Mouse (Mus musculus): ENCODE data around the gene Tle1. TPM values are rescaled to one million over a fixed set of nuclear protein-coding genes. Genes with fewer than 3 reads are reported as not detected.
A peak's percentile ranks its signal among the peaks of the same experiment; 100 is the strongest.

Gene Tle1
- polyA plus RNA-seq, 1 experiment from 2014 or later, result 15.1 TPM

GRCm38 (mm10) chr4:72157931-72158371, 42.8 kb downstream of the Tle1 start:
- Histone ChIP-seq H3K27ac (no peak overlapping the region), H3K27me3 (replicated peaks) (no peaks in the 10 kb centered on the region), H3K36me3 (peaks cover 37% of the 10 kb centered on the region), H3K4me2 (no peak overlapping the region), H3K9ac (no peak overlapping the region), H3K9me3 (replicated peaks) (no peaks in the 10 kb centered on the region), H3K4me1 (peaks cover 20% of the 10 kb centered on the region), H3K4me3 (no peak overlapping the region)
- ATAC-seq, result no peak
- 73% methylated on average over 10 of the region's 10 CpGs for WGBS (ENCODE audit: insufficient replicate concordance)

- 69% methylated on average over 4 of the region's 4 CpGs for WGBS (ENCODE audit: insufficient replicate concordance)
- no peak overlapping the region for H3K4me3 ChIP-seq
- H3K4me2 ChIP-seq, result no peak overlapping the region
- H3K9ac ChIP-seq, result no peak overlapping the region
- H3K27me3 ChIP-seq (replicated peaks), result no peaks in the 10 kb centered on the region
- H3K36me3 ChIP-seq, result 0 out of 2 replicates have a peak, but pooled peaks cover 3% of the 10 kb centered on the region
- 0 out of 2 replicates have a peak, but pooled peaks cover 5% of the 10 kb centered on the region for H3K4me1 ChIP-seq
- no peaks in the 10 kb centered on the region for H3K9me3 ChIP-seq (replicated peaks)
- ATAC-seq, result no peak
- no peak overlapping the region for H3K27ac ChIP-seq
Observed at GRCm38 (mm10) chr4:72150460-72151131, 50.1 kb downstream of the Tle1 start.

GRCm38 (mm10) chr4:72146003-72146402, 54.7 kb downstream of the Tle1 start:
- H3K27ac ChIP-seq, result no peak overlapping the region
- WGBS (ENCODE audit: insufficient replicate concordance), result 78% methylated on average over 2 of the region's 2 CpGs
- H3K4me3 ChIP-seq, result no peak overlapping the region
- peaks cover 18% of the 10 kb centered on the region for H3K36me3 ChIP-seq
- no peaks in the 10 kb centered on the region for H3K9me3 ChIP-seq (replicated peaks)
- 0 out of 2 replicates have a peak, but pooled peaks cover 5% of the 10 kb centered on the region for H3K4me1 ChIP-seq
- H3K27me3 ChIP-seq (replicated peaks), result no peaks in the 10 kb centered on the region
- no peak overlapping the region for H3K9ac ChIP-seq
- H3K4me2 ChIP-seq, result no peak overlapping the region
- ATAC-seq, result no peak

- H3K4me1 ChIP-seq, result no peaks in the 10 kb centered on the region
- no peaks in the 10 kb centered on the region for H3K9me3 ChIP-seq (replicated peaks)
- no peak overlapping the region for H3K27ac ChIP-seq
- H3K4me2 ChIP-seq, result no peak overlapping the region
- no peak overlapping the region for H3K9ac ChIP-seq
- H3K4me3 ChIP-seq, result no peak overlapping the region
- H3K27me3 ChIP-seq (replicated peaks), result no peaks in the 10 kb centered on the region
- WGBS (ENCODE audit: insufficient replicate concordance), result 78% methylated on average over 2 of the region's 2 CpGs
- ATAC-seq, result no peak
- H3K36me3 ChIP-seq, result peaks cover 24% of the 10 kb centered on the region
Observed at GRCm38 (mm10) chr4:72144541-72144940, 56.2 kb downstream of the Tle1 start.

GRCm38 (mm10) chr4:72140706-72141105, 60.0 kb downstream of the Tle1 start:
- Histone ChIP-seq H3K36me3 (peaks cover 55% of the 10 kb centered on the region), H3K27ac (no peak overlapping the region), H3K9me3 (replicated peaks) (no peaks in the 10 kb centered on the region), H3K27me3 (replicated peaks) (no peaks in the 10 kb centered on the region), H3K4me1 (no peaks in the 10 kb centered on the region), H3K9ac (no peak overlapping the region), H3K4me3 (no peak overlapping the region), H3K4me2 (no peak overlapping the region)
- no peak for ATAC-seq
- 64% methylated on average over 3 of the region's 3 CpGs for WGBS (ENCODE audit: insufficient replicate concordance)

- no peaks in the 10 kb centered on the region for H3K27me3 ChIP-seq (replicated peaks)
- 86% methylated on average over 11 of the region's 11 CpGs for WGBS (ENCODE audit: insufficient replicate concordance)
- no peak for ATAC-seq
Observed at GRCm38 (mm10) chr4:72139475-72140120, 61.1 kb downstream of the Tle1 start.

GRCm38 (mm10) chr4:72138264-72139080, 62.2 kb downstream of the Tle1 start:
- 79% methylated on average over 11 of the region's 11 CpGs for WGBS (ENCODE audit: insufficient replicate concordance)
- no peak overlapping the region for H3K9ac ChIP-seq
- H3K27ac ChIP-seq, result no peak overlapping the region
- H3K4me1 ChIP-seq, result no peaks in the 10 kb centered on the region
- no peaks in the 10 kb centered on the region for H3K27me3 ChIP-seq (replicated peaks)
- peaks cover 59% of the 10 kb centered on the region for H3K36me3 ChIP-seq
- ATAC-seq, result no peak
- no peak overlapping the region for H3K4me3 ChIP-seq
- no peak overlapping the region for H3K4me2 ChIP-seq
- no peaks in the 10 kb centered on the region for H3K9me3 ChIP-seq (replicated peaks)

More at GRCm38 (mm10) chr4:72139475-72140120, 61.1 kb downstream of the Tle1 start:
- H3K27ac ChIP-seq, result no peak overlapping the region
- H3K4me1 ChIP-seq, result no peaks in the 10 kb centered on the region
- H3K9ac ChIP-seq, result no peak overlapping the region
- no peak overlapping the region for H3K4me2 ChIP-seq
- peaks cover 59% of the 10 kb centered on the region for H3K36me3 ChIP-seq
- no peak overlapping the region for H3K4me3 ChIP-seq
- H3K9me3 ChIP-seq (replicated peaks), result no peaks in the 10 kb centered on the region

GRCm38 (mm10) chr4:72132646-72133045, 68.1 kb downstream of the Tle1 start:
- no peak overlapping the region for H3K27ac ChIP-seq
- no peak overlapping the region for H3K9ac ChIP-seq
- 74% methylated on average over 3 of the region's 3 CpGs for WGBS (ENCODE audit: insufficient replicate concordance)
- peaks cover 44% of the 10 kb centered on the region for H3K36me3 ChIP-seq
- H3K4me3 ChIP-seq, result no peak overlapping the region
- no peaks in the 10 kb centered on the region for H3K27me3 ChIP-seq (replicated peaks)
- H3K9me3 ChIP-seq (replicated peaks), result no peaks in the 10 kb centered on the region
- H3K4me2 ChIP-seq, result no peak overlapping the region
- no peak for ATAC-seq
- no peaks in the 10 kb centered on the region for H3K4me1 ChIP-seq

- WGBS (ENCODE audit: insufficient replicate concordance), result 65% methylated on average over 2 of the region's 2 CpGs
- no peaks in the 10 kb centered on the region for H3K27me3 ChIP-seq (replicated peaks)
- H3K9ac ChIP-seq, result no peak overlapping the region
- no peak for ATAC-seq
- no peaks in the 10 kb centered on the region for H3K9me3 ChIP-seq (replicated peaks)
- no peak overlapping the region for H3K4me3 ChIP-seq
- H3K4me2 ChIP-seq, result no peak overlapping the region
- no peak overlapping the region for H3K27ac ChIP-seq
- H3K4me1 ChIP-seq, result peaks cover 8% of the 10 kb centered on the region; the same call in 1 of the 2 replicates
- peaks cover 45% of the 10 kb centered on the region for H3K36me3 ChIP-seq
Observed at GRCm38 (mm10) chr4:72127596-72127995, 73.1 kb downstream of the Tle1 start.

- H3K9ac ChIP-seq, result no peak overlapping the region
- ATAC-seq, result no peak
- H3K36me3 ChIP-seq, result peaks cover 57% of the 10 kb centered on the region
- H3K4me1 ChIP-seq, result peaks cover 8% of the 10 kb centered on the region; the same call in 1 of the 2 replicates
- no peak overlapping the region for H3K4me3 ChIP-seq
- H3K27ac ChIP-seq, result no peak overlapping the region
- H3K4me2 ChIP-seq, result no peak overlapping the region
- no peaks in the 10 kb centered on the region for H3K9me3 ChIP-seq (replicated peaks)
- H3K27me3 ChIP-seq (replicated peaks), result no peaks in the 10 kb centered on the region
- 65% methylated on average over 5 of the region's 5 CpGs for whole genome bisulfite sequencing (ENCODE audit: insufficient replicate concordance)
Observed at GRCm38 (mm10) chr4:72124790-72125189, 75.9 kb downstream of the Tle1 start.

GRCm38 (mm10) chr4:72122837-72123236, 77.9 kb downstream of the Tle1 start:
- WGBS (ENCODE audit: insufficient replicate concordance), result 60% methylated on average over 1 of the region's 1 CpGs
- H3K4me2 ChIP-seq, result no peak overlapping the region
- ATAC-seq, result peak; percentile 49; the same call in 1 of the 2 replicates
- no peaks in the 10 kb centered on the region for H3K9me3 ChIP-seq (replicated peaks)
- 0 out of 2 replicates have a peak overlapping the region, but pooled peaks have one; percentile 1 for H3K27ac ChIP-seq
- H3K9ac ChIP-seq, result no peak overlapping the region
- peaks cover 8% of the 10 kb centered on the region; the same call in 1 of the 2 replicates for H3K4me1 ChIP-seq
- no peaks in the 10 kb centered on the region for H3K27me3 ChIP-seq (replicated peaks)
- H3K4me3 ChIP-seq, result no peak overlapping the region
- peaks cover 69% of the 10 kb centered on the region for H3K36me3 ChIP-seq
